In the genomic region with DNA sequence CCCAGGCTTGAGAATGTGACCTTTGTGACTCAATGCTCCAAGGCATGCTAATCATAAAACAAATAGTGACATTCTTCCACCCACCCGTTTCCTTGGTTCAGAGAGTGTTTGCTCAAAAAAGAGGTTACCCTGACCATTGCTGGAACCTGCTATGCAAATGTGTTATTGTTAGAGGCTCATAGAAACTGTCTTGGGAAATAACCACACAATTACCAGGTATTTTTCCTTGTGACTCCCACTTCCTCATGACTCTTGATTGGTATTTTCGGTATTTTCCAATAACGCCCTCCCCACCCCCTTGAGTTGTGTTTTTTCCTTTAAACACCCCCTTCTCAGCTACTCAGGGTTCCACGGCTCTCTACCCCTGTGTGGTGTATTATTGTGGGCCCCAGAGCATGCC, we compare ENCODE assay signal across 38 mouse cellular contexts. TPM values are rescaled to one million over a fixed set of nuclear protein-coding genes. Genes with fewer than 3 reads are reported as not detected.
"Had no signal": no experiment of that assay in that cellular context is flagged by ENCODE, and none has a peak within 500 bp of the region (broad histone marks: within the 10 kb centered on the region; RNA-seq: fewer than 3 reads in every experiment).

No protein-coding gene starts in this region.

- H3K9ac ChIP-seq: heart, embryonic 12.5 days; hindbrain, embryonic 12.5 days; hindbrain, embryonic 14.5 days; intestine, embryonic 15.5 days; kidney, embryonic 15.5 days; limb, embryonic 13.5 days; limb, embryonic 15.5 days; liver, embryonic 12.5 days; liver, embryonic 14.5 days had no signal

- H3K4me2 ChIP-seq: heart, embryonic 12.5 days; hindbrain, embryonic 12.5 days; hindbrain, embryonic 14.5 days; intestine, embryonic 15.5 days; kidney, embryonic 15.5 days; limb, embryonic 13.5 days; limb, embryonic 15.5 days; liver, embryonic 12.5 days had no signal

- H3K9me3 ChIP-seq: intestine, embryonic 15.5 days; kidney, embryonic 15.5 days; limb, embryonic 15.5 days had no signal

- DNase-seq: gastrocnemius, postnatal 14 days; gastrocnemius, postnatal 36 days; heart, adult 18-20 months; heart, postnatal 4 days; layer of hippocampus, adult 9-11 months; layer of hippocampus, postnatal 36 days; left cerebral cortex, postnatal 4 days had no signal

- H3K27me3 ChIP-seq: heart, embryonic 12.5 days; hindbrain, embryonic 12.5 days; intestine, embryonic 15.5 days; kidney, embryonic 15.5 days; limb, embryonic 13.5 days; limb, embryonic 15.5 days; liver, embryonic 12.5 days had no signal

- ATAC-seq: hindbrain, embryonic 16.5 days; inflammation-experienced regulatory T-cells, adult 6 months; intestine, embryonic 15.5 days; intestine, postnatal 0 days; liver, embryonic 12.5 days had no signal

- H3K27ac ChIP-seq: heart, embryonic 10.5 days; hindbrain, embryonic 10.5 days; hindbrain, embryonic 12.5 days; hindbrain, embryonic 14.5 days; intestine, embryonic 15.5 days; kidney, embryonic 15.5 days; limb, embryonic 13.5 days; limb, embryonic 15.5 days; liver, embryonic 12.5 days; liver, embryonic 14.5 days had no signal

- H3K4me1 ChIP-seq: heart, embryonic 10.5 days; heart, embryonic 12.5 days; hindbrain, embryonic 10.5 days; hindbrain, embryonic 12.5 days; intestine, embryonic 15.5 days; kidney, embryonic 15.5 days; limb, embryonic 13.5 days; limb, embryonic 15.5 days; liver, embryonic 12.5 days had no signal

- H3K36me3 ChIP-seq: heart, embryonic 10.5 days; heart, embryonic 12.5 days; hindbrain, embryonic 10.5 days; hindbrain, embryonic 12.5 days; intestine, embryonic 15.5 days; kidney, embryonic 15.5 days; limb, embryonic 13.5 days; limb, embryonic 15.5 days; liver, embryonic 12.5 days had no signal

- H3K4me3 ChIP-seq: heart, embryonic 10.5 days; heart, embryonic 12.5 days; hindbrain, embryonic 10.5 days; hindbrain, embryonic 12.5 days; intestine, embryonic 15.5 days; kidney, embryonic 15.5 days; limb, embryonic 13.5 days; limb, embryonic 15.5 days; liver, embryonic 12.5 days had no signal

RNA-seq across cellular contexts. Expression of gene Olfr403, which starts 2.3 kb away (rescaled TPM):
- total RNA-seq: gastrocnemius, adult 18-20 months; gastrocnemius, adult 8-10 months; gastrocnemius, postnatal 14 days; gastrocnemius, postnatal 36 days; heart, adult 18-20 months; heart, adult 8-10 months; heart, postnatal 10 days; heart, postnatal 25 days; heart, postnatal 4 days; layer of hippocampus, adult 8-10 months; layer of hippocampus, postnatal 14 days; layer of hippocampus, postnatal 36 days; left cerebral cortex, adult 18-20 months; left cerebral cortex, adult 8-10 months; left cerebral cortex, postnatal 10 days; left cerebral cortex, postnatal 25 days; left cerebral cortex, postnatal 4 days; liver, adult 2 months had no signal
- polyA plus RNA-seq: gonadal fat pad, adult 2 months; heart, embryonic 10.5 days; heart, embryonic 12.5 days; heart, embryonic 14.5 days; heart, embryonic 16.5 days; hindbrain, embryonic 10.5 days; hindbrain, embryonic 12.5 days; hindbrain, embryonic 14.5 days; hindbrain, embryonic 16.5 days; inflammation-experienced regulatory T-cells, adult 6 months; intestine, embryonic 15.5 days; intestine, postnatal 0 days; kidney, embryonic 15.5 days; kidney, postnatal 0 days; limb, embryonic 11.5 days; limb, embryonic 13.5 days; limb, embryonic 15.5 days; liver, adult 2 months; liver, embryonic 12.5 days; liver, embryonic 14.5 days had no signal

RNA-seq across cellular contexts. Expression of gene Olfr43, which starts 27.4 kb away (rescaled TPM):
- total RNA-seq: gastrocnemius, adult 18-20 months; gastrocnemius, adult 8-10 months; gastrocnemius, postnatal 14 days; gastrocnemius, postnatal 36 days; heart, adult 18-20 months; heart, adult 8-10 months; heart, postnatal 10 days; heart, postnatal 25 days; heart, postnatal 4 days; layer of hippocampus, adult 8-10 months; layer of hippocampus, postnatal 14 days; layer of hippocampus, postnatal 36 days; left cerebral cortex, adult 18-20 months; left cerebral cortex, adult 8-10 months; left cerebral cortex, postnatal 10 days; left cerebral cortex, postnatal 25 days; left cerebral cortex, postnatal 4 days; liver, adult 2 months had no signal
- polyA plus RNA-seq: gonadal fat pad, adult 2 months; heart, embryonic 10.5 days; heart, embryonic 12.5 days; heart, embryonic 14.5 days; heart, embryonic 16.5 days; hindbrain, embryonic 10.5 days; hindbrain, embryonic 12.5 days; hindbrain, embryonic 14.5 days; hindbrain, embryonic 16.5 days; inflammation-experienced regulatory T-cells, adult 6 months; intestine, embryonic 15.5 days; intestine, postnatal 0 days; kidney, embryonic 15.5 days; kidney, postnatal 0 days; limb, embryonic 11.5 days; limb, embryonic 13.5 days; limb, embryonic 15.5 days; liver, adult 2 months; liver, embryonic 12.5 days; liver, embryonic 14.5 days had no signal

RNA-seq across cellular contexts. Expression of gene Olfr402, which starts 30.4 kb away (rescaled TPM):
- total RNA-seq: gastrocnemius, adult 18-20 months; gastrocnemius, adult 8-10 months; gastrocnemius, postnatal 14 days; gastrocnemius, postnatal 36 days; heart, adult 18-20 months; heart, adult 8-10 months; heart, postnatal 10 days; heart, postnatal 25 days; heart, postnatal 4 days; layer of hippocampus, adult 8-10 months; layer of hippocampus, postnatal 14 days; layer of hippocampus, postnatal 36 days; left cerebral cortex, adult 18-20 months; left cerebral cortex, adult 8-10 months; left cerebral cortex, postnatal 10 days; left cerebral cortex, postnatal 25 days; left cerebral cortex, postnatal 4 days; liver, adult 2 months had no signal
- polyA plus RNA-seq: gonadal fat pad, adult 2 months; heart, embryonic 10.5 days; heart, embryonic 12.5 days; heart, embryonic 14.5 days; heart, embryonic 16.5 days; hindbrain, embryonic 10.5 days; hindbrain, embryonic 12.5 days; hindbrain, embryonic 14.5 days; hindbrain, embryonic 16.5 days; inflammation-experienced regulatory T-cells, adult 6 months; intestine, embryonic 15.5 days; intestine, postnatal 0 days; kidney, embryonic 15.5 days; kidney, postnatal 0 days; limb, embryonic 11.5 days; limb, embryonic 13.5 days; limb, embryonic 15.5 days; liver, adult 2 months; liver, embryonic 12.5 days; liver, embryonic 14.5 days had no signal
